Mouse (Mus musculus): Measurements from ENCODE around the gene Olfr90.

Gene Olfr90

DNA sequence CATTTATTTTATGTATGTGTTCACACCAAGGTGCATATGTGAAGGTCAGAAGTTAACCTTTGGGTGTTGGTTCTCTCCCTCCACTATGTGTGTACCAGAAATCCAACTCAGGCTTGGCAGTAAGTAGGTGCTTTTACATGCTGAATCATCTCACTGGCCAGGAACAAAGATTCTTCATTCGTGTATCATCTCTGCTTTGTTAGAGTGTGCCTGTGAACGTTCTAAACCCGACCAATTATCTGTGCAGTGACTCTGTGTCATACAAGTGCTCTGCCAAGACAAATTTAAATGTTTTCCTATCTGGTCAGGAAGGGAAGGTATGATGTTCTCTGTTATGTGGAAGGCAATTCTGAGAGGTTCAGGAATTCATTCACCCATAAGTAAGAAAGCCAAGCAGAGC, 26.9 kb downstream of the Olfr90 start:
- no peak for DNase-seq

DNA sequence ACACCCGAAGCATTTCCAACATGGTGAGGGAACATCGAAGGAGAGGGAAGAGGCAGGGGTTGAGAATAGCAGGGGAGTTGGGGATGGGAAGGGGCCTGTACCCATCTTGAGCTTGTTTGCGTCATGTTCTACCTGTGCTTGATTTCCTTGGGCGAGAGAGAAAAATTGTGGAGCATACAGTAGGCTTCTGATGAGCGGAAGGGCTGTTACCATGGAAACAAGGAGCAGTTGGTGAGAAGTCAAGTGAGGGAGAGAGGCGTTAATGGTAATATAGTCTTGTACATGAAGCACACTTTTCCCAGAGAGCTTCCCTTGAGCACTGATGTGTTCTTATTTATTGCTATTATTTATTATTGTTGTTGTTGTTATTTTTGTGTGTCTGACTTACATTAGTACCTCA, 31.3 kb downstream of the Olfr90 start:
- no peak for DNase-seq

DNA sequence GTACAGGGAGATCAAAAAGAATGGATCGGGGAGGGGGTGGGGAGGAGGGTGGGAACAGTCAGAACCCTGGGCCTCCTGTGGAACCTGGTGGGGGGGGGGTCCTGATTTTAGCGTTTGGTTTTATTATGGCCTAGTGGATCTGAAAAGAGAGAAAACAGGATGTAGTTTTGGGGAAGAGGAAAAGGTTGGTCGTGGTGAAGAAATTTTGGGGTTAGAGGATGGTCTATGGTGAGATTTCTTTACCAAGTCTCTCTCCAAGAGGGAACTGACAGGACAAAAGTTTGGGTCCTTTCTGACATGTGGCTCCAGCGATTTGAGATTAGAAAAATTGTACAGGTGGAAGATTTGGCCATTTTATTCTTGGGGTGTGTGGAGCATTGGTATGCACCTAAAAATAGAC, 36.6 kb downstream of the Olfr90 start:
- DNase-seq: no peak

DNA sequence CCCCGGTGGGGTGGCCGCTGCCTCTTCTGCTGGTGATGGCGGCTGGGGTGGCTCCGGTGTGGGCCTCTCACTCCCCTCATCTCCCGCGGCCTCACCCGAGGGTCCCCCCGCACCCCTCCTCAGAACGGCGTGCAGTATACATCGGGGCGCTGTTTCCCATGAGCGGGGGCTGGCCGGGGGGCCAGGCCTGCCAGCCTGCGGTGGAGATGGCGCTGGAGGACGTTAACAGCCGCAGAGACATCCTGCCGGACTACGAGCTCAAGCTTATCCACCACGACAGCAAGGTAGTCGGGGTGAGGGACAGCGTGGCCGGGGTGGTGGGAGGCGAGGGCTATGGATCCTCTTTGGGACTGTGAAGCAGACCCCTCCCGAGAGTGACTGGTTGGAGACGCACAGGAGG, 37.4 kb downstream of the Olfr90 start:
- DNase-seq: no peak

DNA sequence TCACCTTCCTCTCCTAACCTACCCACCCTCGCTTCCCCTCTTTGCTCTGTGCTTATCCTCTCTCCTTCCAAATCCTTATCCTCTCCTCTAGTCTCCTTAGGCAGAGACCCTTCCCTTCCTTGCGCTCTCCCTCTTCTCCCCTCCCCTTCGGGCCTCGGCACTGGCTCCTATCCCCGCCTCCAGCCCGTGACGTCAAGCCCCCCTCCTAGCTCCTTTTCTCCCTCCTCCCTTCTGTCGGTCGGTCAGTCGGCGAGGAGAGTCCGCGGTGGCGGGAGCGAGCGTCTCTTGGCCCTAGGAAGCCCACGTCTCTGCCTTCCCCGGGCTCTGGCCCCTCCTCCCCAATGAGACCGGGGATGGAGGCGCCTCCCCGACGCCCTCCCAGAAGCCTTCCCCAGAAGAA, 37.9 kb downstream of the Olfr90 start:
- DNase-seq: peak; percentile 95 to 97

DNA sequence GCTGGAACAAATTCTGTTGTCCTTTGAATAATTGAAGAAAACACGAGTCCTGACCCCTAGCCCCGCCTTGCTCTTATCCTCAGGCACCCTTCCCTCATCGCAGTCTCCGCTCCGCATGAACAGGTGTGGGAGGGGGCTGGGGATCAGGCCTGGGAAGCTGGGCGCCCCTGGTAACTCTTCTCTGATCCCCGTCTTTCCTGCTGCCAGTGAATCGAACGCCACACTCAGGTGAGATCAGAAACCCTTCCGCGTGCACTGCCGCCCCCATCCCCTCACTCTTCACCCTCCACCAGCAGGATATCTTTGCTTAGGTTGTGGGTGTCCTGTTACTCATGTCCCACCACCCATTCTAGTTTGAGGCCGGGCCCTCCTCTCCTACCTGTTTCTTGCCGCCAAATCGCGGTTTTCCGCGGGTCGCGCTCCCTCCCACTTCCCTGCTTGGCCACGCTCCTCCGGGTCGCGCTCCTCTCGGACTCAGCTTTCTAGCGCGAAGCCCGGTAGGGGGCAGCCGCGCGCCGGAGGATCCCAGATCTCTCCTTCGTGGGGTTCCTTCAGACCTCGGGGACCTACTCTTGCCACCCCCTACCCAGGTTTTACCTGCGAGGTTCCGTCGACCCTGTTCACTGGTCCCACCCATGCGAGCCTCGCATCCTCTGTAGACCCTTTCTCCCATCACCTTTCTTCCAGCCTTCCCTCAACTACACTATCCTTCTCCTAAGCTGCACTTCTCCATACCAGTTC, 38.6 kb downstream of the Olfr90 start:
- DNase-seq: peak; percentile 89 to 94

DNA sequence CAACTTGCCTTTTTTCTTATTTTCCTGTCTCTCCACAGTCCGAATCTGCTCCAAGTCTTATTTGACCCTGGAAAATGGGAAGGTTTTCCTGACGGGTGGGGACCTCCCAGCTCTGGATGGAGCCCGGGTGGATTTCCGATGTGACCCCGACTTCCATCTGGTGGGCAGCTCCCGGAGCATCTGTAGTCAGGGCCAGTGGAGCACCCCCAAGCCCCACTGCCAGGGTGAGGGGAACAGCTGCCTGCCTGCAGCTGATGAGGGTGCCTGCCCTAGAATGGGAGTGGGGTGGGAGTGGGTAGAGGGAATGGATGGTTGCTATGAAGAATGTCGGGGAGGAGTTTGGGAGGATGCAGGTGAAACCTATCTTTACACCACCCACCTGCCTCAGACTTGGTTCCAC, 39.9 kb downstream of the Olfr90 start:
- DNase-seq: peak; percentile 27 to 35

DNA sequence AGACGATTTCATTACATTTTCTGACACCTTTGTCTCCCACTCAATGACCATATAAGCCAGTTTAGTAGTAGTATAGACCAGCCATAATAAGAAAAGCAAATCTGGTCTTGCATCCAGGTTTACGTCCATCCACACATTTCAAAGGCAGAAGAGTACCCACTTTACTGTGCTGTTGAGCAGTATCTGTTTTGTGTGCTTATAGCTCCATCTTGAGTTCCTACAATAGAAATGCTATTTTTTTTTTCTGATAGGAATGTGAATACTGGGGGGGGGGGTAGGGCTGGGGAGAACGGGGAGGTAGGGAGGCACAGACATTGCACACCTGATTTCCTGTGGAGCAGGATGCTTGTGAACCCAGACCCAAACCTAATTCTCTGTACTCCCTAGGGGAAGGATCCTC, 40.3 kb downstream of the Olfr90 start:
- DNase-seq: peak in 1 of 2 experiments; percentile 22

DNA sequence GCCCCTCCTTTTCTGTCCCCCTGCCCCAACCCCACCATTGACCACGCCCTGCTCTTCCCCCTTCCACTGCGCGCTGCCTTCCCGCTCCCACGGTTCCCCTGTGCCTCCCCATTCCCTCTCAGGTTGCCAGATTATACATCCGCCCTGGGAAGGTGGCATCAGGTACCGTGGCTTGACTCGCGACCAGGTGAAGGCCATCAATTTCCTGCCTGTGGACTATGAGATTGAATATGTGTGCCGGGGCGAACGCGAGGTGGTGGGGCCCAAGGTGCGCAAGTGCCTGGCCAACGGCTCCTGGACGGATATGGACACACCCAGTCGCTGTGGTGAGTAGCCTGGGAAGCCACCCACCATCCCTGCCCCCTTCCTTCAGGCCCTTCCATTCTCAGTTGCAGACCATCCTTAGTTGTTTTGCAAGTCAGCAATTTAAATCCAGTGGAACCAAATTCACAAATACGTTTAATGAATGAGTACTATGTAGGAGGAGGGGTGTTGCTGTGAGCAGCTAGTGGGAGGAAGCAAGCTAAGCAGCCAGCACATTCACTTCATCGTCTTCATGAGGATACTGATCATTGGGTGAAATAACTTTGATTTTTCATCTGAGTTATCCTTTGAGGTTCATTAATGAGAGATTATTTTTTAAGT, 40.8 kb downstream of the Olfr90 start:
- peak; percentile 43 to 44 for DNase-seq

DNA sequence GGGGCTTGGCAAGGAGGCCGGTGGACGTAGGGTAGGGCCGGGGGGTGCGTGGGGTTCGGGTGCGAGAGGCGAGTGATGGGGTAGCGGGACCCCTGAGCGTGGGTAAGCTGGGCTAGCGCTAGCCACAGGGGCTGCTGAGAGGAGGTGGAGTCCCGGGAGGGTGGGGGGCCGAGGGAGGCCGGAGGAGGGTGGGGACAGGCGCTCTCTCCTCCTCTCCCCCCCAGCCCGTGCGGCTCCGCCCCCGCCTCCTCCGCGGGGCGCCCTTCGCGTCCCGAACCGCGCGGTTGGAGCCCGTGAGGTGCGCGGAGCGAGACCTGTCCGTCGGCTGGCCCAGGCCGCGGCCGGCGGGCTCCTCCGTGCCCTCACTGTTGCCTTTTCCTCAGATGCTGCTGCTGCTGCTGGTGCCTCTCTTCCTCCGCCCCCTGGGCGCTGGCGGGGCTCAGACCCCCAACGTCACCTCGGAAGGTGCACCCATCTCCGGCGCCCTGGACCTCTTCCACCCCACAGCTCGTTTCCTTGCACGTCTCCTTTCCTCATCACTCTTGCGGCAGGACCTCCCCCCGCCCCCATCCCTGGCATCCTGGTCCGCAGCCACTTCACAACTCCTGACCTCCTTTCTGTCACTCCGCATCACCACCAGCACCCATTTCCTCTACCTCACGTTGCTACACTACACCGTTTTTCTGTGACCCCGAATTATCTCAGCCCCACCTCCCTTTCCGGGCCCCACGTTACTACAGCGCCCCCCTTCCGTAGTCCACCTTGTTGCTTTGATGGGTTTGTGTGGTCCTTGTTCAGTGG, 41.8 kb downstream of the Olfr90 start:
- DNase-seq: peak in 1 of 2 experiments; percentile 87

DNA sequence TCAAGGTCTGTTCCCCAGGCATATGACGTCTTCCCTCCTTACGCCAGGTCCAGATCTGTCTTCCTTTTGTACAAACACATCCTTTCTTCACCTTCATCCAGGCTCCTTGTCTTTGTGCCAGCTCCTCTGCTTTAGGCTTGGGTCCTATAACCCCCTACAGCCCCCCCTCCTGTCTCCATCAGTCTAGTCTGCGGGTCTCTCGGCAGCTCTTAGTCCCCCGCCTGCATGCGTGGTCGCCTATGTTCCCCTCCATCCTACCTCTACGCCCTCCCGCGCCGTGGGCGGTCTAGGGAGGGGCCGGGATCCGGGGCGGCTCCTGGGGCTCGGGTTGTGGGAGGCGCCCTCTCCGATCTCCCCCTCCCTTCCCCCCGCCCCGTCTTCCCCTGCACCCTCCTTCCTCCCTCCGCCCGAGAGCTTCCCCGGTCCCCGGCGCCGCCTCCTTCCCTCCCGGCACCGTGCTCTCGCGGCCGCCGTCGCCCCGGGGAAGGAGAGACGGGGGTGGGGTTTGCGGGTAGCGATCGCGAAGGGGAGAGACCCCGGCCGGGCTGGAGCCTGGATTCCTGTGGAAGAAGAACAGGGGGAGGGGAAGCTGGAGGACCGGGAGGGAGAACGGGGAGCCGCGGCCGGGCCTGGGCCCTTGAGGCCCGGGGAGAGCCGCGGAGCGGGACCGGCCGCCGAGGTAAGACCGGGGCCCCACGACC, 42.5 kb downstream of the Olfr90 start, which contains the start of gene Gabbr1:
TSS of gene Gabbr1 (plus strand) at position 356 of the 701 bp plus-strand sequence.
- DNase-seq: peak; percentile 88 to 94

DNA sequence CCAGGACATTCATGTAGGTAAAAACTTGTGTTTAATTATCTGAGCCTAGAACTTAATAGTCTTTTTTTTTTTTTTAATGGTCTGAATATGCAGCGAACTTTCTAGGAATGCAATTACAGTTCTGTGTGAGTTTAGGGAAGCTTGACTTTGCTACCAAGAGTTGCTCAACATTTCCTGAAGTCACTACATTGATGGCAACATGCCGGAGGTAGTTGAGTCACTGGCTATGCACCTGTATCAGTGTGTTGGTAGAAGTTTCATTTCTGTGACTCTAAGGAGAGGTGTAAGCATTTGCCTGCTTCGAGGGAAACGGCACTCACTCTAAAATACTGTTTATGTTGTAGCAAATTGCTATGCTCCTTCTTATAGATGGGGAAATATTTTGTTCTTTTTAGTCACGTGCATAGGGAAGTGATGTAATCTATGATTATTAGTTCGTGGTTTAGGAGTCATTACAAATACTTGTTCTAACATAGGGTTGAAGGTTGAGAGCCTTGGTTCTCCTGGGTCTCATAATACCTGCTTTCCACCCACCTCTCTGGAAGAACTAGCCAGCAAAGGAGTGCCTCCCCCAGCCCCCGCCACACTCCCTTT, 43.6 kb downstream of the Olfr90 start:
- DNase-seq: no peak

DNA sequence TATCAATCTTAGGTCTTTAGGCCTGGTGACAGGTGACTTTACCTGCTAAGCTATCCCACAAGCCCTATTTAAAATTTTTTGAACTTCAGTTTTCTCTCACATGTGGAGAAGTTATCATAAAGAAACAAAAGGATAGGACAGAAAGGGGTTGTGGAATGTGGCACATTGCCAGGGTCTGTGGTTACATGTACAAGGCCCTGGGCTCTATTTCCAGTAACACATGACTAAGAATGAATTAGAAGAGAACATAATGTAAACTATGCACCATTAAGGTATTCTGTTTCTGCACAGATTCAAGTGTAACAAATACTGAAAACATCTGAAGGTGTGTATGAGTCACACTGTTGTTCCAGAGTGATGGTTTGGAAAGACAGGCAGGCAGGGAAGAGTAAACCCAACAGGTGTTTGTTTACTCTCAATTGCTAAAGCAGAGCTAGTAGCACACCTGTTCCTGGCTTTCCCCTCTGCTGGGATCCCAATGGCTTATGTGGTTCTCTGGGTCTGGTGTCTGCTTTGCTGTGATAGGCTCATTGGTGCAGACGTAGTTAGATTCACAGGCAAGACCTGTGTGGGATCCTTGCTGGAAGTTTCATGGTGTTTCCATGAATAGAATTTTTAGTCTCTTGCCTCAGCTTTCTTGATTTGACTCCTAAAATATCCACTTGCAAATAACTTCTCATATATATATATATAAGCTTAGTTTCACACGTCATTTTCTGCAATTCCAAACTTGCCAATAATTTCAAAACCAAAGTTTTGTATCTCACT, 49.0 kb downstream of the Olfr90 start:
- no peak for DNase-seq

All from cerebellum, postnatal 25 days (tissue).